Mouse (Mus musculus): ENCODE results near the gene Hebp1.
A peak's percentile ranks its signal among the peaks of the same experiment; 100 is the strongest.

Gene Hebp1

GRCm38 (mm10) chr6:135112411-135113113, 85.3 kb downstream of the Hebp1 start:
- DNase-seq: no peak

GRCm38 (mm10) chr6:135107014-135107413, 90.8 kb downstream of the Hebp1 start:
- DNase-seq: no peak

GRCm38 (mm10) chr6:135102736-135103303, 95.0 kb downstream of the Hebp1 start:
- DNase-seq: no peak

- no peak for DNase-seq
These were observed 96.9 kb downstream of the Hebp1 start for GRCm38 (mm10) chr6:135100787-135101472.

GRCm38 (mm10) chr6:135092798-135093470, 104.9 kb downstream of the Hebp1 start:
- DNase-seq: no peak

- no peak for DNase-seq
These were observed 107.2 kb downstream of the Hebp1 start for GRCm38 (mm10) chr6:135090661-135091060.

- DNase-seq: no peak
These were observed 108.0 kb downstream of the Hebp1 start for GRCm38 (mm10) chr6:135089786-135090185.

- peak; percentile 83 to 84 for DNase-seq
These were observed 109.9 kb downstream of the Hebp1 start for GRCm38 (mm10) chr6:135087721-135088451.
